Mouse (Mus musculus) thymus, postnatal 4 days (tissue): Measurements from ENCODE around the gene Rps6kl1.

Experiments
- DNase-seq: peaks from one replicate; pipeline ENCODE4 v3.0.0; 2021

Gene Rps6kl1

DNA sequence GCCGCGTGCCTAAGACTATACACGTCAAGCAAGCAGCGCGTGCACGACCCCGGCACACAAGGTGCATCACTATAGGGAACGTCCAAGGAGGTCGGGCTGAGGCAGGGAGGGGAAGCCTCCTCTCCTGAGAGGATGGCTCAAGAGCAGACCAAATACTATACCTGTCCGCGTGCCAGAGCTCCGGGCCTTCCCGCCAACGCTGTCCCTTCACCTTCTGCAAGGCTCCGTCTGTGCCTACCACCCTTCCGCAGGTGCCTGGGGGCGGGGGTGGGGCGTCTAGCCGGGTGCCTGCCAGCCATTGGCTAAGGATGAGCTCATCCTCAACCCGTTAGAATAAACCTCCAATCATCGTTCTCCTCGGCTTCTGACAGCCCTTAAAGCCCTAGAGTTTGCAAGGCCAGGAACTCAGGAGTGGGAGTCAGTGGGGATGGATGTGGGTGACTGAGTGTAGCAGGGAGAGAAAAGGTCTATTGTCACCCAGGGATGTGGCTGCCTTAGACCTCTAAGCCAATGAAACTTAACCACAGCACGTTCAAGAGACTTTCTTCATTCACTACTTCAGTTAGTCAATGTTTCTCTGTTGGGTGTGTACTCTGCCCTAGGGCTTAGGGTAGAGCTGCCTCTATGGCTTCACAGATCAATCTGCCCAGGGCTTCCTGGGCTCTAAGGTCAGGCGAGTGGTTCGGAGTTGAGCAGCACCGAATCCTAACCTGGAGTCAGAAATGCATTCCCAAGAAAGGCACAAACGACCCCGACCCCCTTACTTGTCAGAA, at the start of gene Rps6kl1:
Gene Rps6kl1 (minus strand): TSS at position 263 of the 773 bp plus-strand sequence.
- peak; percentile 83 for DNase-seq

DNA sequence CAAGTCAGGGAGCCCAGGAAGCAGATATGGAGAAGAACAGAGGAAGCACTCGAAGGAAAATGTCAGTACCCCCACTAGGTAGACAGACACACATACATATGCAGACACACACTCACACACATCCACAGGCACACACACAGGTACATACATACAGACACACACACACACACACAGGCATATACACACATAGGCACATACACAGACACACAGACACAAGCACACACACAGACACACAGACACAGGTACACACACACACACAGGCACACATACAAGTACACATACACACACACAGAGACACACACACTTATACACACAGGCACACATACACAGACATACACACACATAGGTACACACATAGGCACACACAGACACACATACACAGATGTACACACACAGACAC, 48.9 kb upstream of the Rps6kl1 start:
- DNase-seq: no peak

DNA sequence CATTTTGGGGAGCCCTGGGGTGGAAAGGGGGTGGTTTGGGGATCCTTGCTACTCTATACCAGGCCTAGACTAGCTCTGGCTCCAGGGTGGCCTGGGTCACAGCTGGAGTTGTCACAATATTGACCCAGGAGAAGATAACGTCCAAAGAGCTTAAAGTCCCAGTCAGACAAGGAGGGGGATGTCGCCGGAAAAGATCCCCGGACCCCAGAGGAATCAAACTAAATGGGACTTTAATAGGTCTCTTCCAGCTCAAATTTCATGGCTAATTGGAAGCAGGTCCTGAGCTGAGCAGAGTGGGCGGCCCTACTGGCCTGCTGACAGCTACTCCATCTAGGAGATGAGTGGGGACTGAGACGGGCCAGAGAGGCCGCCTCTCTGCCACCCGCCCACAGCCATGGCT, 46.9 kb upstream of the Rps6kl1 start:
- DNase-seq: no peak

DNA sequence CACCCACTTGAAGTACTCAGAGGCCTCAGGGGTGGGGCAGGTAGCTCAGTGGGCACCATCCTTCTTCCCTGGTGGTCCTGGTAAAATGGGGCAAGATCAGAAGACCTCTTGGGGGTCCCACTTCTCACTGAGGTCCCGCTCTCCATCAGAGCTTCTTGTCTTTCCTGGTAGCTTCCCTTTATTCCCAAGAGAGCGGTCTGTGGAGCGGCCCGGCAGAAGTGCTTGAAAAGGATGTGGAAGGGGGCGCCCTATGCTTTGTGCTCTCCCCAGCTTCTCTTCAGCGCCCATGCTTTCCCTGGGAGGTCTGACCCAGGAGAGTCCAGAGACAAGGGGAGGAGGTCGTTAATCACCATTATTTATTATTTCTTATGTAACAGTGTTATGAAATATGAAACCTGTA, 46.3 kb upstream of the Rps6kl1 start:
- no peak for DNase-seq

DNA sequence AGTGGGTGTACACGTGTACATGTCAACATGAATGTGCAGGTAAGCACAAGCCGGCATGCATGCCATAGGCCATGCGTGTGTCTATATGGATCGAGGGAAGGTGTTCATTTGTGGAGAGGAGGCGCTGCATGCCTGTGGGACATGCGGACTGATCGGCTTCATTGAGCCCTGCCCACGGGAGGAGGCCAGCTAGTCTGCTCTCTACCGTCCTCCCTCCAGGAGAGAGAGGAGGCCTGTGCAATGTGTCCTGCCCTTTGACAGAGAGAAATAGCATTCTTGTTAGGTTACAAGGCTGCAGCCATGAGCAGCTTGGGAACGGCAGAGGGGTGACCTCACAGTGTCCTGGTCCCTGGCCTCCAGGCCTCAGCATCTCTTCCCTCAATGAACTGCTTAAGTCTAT, 45.1 kb upstream of the Rps6kl1 start:
- no peak for DNase-seq

DNA sequence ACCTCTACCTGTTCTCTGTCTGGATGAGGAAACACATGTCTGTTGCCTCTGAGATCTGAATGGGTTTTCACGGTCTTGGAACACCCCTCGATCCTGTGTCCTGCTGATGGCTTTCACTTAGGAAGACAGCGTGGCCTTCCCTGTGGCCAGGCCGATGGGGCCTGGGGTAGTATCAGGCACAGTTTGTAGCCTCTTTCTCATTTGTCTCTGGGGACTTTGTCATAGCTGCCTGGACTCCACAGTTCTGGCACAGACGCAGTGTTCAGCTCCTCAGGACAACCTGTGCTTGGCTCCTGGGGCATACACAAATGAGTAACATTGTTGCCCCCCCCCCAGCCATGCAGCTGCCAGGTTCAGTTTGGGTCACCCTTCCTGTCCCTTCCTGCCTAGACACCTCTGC, 44.0 kb upstream of the Rps6kl1 start:
- DNase-seq: no peak

DNA sequence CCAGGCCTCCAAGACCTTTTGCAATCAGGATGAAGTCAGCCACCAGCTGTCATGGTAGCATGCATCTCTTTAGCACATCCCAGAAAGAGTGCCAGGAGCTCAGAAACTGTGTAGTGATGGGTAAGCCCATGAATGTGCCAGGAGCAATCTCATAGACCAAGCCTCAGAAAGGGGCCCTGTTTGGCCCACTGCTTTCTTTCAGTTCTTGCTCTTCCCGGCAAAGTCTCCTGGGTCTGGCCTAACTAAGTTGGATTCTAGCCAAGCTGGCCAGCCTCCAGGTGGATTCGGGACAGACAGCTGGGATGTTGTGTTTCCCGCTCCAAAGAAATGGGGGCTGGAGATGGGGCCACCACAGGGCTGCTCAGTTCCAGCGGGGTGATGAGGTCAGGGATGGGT, 43.6 kb upstream of the Rps6kl1 start:
- DNase-seq: peak; percentile 15

DNA sequence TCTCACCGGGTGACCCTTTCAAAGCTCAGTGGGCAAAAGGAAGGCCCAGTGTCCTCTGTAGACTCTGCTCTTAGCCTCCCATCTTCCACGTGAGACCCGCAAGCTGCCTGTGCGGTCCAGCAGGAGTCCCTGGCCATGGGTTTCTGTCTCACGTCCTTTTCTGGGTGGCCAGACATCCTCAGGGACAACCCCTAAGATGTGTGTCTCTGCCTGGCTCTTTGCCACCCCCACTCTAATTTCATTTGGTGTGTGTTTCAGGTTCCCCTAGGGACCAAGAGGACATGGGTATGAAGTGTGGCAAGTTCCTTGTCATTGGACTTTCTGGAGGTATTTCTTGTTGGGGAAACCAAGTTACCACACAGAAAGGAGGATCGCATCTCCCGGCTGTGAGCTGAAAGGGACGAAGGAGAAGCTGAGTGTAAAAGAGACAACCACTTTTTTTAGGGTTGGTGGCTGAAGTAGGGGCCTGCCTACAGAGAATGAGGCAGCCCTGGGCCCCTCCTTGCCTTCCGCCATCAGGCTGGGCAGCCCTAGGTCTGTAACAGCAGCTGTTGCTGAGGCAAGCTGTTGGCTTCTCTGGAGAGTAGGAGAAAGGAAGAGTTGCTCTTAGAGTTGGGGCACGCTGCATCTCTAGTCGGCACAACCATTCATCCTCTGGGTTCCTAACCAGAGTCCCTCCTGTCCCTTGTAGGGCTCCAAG, 43.0 kb upstream of the Rps6kl1 start:
- DNase-seq: peak; percentile 11

DNA sequence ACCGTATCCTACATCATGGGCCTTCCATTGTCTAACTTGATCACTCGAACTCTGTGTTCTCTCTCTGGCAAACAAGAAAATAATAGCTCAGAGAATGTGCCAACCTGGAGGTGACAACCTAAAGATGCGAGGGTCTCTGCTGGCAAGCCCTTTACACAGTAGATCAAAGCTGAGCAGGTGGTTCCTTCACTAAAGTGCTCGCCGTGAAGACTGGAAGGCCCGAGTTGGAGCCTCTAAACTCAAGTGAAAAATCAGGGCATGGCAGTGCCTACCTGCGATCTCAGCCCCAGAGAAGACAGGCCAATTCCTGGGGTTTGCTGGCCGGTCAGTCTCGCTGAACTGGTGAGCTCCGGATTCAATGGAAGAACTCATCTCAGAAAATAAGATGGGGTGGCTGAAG, 42.1 kb upstream of the Rps6kl1 start:
- DNase-seq: peak; percentile 42

DNA sequence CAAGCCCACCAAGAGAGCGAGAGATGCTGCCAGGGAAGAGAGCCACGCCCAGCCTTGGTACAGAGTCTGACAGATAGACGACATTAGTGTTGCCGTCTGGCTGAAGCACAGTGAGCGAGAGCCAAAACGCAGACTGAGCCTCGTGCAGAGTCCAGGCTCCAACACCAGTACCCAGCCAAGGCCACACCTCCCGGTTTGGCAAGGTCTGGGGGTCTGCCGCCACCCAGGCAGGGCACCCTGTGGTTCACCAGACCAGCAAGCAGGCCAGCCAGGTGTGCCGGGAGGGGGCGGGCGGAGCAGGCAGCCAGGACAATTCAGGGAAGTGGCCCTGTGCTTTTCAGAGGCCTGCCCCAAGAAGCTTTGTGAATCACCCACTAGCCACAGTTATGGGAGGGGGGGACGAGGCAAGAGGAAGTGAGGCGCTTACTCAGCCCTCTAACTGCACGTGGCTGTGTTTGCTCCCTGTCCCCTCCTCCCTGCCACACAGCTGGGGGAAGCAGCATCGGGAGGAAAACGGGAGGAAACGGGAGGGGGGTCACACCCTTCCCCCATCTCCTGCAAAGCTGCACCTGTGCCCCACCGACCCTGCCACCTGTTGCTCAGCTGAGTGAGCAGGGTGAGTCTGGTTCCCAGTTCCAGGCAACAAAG, 41.5 kb upstream of the Rps6kl1 start:
- peak; percentile 66 for DNase-seq

DNA sequence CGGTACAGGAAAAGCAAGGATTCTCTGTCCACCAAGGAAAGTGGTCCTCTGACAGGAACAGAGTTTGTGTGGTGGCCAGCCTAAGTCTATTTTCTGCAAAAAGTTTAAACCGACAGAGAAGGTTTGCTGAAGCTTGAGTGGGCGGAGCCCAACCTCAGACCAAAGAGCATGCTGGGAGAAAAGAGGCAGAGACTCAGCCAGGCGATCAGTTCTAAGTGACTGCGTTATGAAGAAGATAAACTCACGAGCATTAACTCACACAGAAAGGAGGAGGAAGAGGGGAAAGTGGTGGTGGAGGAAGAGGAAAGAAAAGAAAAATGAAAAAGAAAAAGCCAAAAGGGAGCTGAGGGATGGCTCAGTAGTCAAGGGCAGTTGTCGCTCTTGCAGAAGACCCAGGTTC, 39.2 kb upstream of the Rps6kl1 start:
- DNase-seq: no peak

DNA sequence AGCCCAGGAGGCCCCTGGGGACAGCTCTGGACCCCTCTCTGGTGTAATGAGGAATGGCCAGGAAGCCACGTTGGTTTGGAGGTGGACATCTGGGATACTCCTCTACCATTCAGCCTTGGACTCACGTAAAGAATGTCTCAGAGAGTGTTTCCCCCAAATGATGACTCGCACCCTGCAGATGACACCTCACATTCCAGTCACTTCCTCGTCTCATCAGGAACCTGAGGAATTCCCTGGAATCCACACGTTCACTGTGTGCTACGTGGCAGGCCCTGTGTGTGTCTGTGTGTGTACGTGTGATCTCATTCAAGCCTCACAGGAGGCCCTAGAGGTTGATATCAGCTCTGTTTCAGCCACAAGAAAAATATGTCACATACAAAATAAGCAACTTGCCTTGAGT, 35.3 kb upstream of the Rps6kl1 start:
- DNase-seq: no peak

DNA sequence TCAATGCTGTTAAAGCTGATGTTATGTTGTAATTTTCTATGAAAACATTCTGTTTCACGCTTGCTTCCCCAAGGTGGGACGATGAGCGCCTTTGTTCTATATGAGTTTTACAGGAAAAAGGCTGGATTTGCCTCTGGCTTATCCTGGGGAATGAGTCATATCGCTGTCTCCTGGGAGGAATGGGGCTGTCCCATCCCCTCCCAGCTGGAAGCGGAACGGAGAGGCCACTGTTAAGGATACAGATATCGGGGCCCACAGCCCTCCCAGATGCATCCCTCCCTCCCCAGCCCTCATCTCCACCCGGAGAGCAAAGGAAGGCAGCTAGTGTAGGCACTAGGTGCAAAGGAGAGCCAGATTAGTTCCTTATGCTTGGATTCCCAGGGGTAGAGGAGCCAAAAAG, 34.7 kb upstream of the Rps6kl1 start:
- DNase-seq: no peak

DNA sequence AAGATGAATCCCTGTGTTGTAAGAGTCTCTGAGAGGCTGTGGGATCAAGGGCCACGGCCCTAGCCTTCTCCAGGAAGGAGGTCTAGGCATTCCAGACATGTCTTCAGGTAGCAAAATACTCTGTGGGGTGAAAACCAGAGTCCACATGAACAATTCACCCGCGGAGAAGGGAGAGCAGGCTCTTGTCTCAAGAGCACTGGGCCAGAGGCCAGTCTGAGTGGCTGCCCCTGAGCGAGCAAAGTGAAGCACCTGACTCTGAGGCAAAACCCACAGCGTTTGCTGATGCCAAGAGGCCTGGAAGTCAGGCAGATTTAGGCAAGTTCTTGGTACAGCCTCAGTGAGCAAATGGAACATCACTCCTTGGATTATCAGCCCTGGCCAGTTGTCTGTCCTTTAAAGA, 33.1 kb upstream of the Rps6kl1 start:
- no peak for DNase-seq

DNA sequence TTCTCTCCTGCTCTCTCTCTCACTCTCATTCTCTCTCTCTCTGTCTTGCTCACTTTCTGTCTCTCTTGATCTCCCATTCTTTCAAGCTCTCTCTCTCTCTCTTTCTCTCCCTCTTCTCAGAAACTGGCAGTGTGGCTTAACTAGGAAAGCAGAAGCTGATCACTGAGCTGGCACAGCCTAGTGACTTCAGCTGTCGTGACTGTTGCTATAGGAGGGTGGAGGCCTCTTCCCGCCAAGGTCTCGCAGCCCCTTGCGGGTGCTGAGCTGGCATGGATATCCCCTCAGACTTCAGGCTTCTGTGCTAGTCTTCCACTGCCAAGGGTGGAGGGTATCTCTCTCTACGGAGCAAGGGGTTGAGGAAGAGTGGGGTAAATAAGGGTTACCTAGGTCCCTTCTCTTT, 31.8 kb upstream of the Rps6kl1 start:
- no peak for DNase-seq

DNA sequence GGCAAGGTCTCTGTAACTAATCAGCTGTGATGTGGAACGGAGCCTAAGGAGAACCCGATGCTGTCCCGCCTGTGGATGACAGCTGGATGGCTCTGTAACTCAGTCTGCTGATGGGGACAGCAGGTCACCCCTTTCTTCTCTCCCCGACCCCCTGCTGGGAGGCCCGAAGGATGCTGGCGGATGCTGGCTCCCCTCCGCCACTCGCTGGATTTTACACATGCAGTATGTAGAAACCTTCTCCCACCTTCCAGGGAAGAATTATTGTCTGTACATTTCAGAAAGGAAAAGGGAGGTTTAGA, 31.2 kb upstream of the Rps6kl1 start:
- peak; percentile 17 for DNase-seq

DNA sequence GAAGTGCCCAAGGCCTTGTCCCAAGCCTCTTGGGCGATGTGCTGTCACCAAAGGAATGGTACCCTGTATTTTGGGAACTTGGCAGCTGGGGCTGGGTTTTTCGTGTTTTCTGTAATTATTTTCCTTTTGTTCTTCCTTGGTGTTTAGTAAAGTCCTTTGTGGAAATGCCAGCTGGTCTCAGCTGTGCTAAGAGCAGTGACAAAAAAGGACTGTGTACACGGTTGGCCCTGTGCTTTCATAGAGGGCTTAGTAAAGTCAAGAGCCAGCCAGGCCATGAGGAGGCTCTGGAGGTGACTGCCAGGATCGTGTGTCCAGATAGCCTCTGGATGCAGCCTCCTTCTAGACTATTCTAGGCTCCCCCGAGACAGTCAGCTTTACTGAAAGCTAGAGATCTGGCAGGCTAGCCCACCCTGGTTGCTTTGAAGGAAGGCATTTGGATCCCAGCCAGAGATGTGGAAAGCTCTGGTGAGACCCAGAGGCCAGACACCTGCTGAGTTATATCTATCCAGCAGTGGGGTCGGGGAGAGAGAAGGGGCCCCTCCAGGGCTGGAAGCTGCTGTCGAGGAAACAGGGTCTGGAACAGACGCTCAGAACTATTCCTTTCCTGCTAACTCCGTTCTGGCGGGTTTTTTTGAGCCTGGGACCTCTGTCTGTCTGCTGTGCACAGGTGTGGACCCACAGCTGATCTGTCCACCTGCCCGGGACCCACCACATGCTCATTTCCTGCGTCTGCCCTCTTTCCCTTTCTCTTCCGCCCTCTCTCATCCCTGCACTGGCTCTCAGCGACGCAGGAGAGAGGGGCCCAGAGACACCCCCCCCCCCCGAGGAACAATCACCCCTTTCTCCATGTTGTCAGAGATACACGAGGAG, 30.6 kb upstream of the Rps6kl1 start:
- peak; percentile 17 for DNase-seq

DNA sequence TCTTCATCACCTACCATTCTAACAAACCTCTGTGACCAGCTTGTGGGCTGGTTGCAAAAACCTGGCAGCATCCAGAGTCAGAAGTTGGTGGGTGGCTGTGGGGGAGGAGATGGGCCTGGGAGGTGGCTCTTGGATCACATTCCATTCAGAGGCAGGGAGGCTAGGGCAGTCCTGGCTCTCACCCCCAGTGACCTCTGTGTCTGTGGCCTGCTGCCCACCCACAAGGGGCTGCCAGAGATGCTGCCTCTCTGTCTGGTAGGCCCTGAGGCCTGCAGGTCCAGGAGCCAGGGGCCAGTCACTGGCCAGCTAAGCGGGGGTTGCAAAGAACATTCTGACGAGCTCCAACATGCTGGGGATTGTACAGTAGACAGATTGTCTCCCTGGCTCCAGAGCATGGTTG, 27.2 kb upstream of the Rps6kl1 start:
- peak; percentile 8 for DNase-seq

DNA sequence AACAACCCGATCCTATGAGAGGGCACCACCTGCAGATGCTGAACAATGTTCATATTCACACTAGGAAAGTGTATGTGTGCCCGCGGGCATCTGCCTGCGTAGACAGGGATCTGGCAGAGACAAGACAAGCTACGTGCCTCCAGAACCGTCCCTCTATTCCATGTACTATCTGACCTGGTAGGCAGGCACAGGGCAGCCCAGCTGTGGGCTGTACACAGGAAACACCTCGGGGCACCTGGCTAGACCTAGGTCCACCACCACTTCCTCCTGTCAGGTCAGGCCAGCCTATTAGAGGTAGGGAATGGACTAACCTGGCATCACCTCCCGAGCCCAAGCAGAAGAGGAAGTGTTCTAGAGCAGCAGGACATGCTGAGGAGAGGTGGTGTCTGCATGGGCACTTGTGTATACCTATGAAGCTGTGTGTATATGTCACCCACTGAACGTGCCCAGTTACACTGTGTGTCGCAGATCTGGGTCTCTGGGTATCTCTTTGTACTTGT, 26.7 kb upstream of the Rps6kl1 start, which contains the start of gene Pgf:
Gene Pgf (minus strand): TSS at position 51 of the 500 bp plus-strand sequence.
- peak; percentile 7 for DNase-seq

DNA sequence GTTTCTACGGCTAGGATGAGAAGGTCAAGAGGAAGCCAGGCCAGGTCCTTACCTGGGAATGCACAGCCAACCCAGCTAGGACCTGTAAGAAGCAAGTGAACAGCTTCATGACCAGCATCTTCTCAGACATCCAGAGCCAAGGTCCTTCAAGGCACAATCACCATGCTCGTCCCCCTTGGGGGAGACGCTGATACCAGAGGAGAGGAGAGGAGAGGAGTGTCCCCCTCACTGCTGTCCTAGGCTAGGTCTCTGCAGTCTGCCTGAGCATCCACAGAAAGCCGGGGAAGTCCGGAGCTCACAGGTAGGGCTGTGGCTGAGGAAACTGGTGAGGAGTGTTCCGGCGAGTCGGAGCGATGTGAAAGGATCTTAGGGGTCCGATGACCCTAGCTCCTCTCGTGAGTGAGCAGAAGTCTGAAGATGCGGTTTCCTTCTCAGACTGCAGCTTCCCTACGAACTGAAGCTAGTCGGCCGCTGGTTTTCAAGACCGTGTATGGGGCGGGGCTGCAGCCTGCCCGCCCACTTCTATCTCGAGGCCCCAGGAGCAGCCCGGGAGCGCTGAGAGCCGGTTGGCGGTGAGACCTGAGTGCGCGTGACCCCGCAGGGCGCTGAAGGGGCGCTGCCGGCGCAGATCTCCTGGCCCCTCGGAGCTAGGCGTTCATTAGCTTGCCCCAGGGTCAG, 25.9 kb upstream of the Rps6kl1 start:
- peak; percentile 73 for DNase-seq

DNA sequence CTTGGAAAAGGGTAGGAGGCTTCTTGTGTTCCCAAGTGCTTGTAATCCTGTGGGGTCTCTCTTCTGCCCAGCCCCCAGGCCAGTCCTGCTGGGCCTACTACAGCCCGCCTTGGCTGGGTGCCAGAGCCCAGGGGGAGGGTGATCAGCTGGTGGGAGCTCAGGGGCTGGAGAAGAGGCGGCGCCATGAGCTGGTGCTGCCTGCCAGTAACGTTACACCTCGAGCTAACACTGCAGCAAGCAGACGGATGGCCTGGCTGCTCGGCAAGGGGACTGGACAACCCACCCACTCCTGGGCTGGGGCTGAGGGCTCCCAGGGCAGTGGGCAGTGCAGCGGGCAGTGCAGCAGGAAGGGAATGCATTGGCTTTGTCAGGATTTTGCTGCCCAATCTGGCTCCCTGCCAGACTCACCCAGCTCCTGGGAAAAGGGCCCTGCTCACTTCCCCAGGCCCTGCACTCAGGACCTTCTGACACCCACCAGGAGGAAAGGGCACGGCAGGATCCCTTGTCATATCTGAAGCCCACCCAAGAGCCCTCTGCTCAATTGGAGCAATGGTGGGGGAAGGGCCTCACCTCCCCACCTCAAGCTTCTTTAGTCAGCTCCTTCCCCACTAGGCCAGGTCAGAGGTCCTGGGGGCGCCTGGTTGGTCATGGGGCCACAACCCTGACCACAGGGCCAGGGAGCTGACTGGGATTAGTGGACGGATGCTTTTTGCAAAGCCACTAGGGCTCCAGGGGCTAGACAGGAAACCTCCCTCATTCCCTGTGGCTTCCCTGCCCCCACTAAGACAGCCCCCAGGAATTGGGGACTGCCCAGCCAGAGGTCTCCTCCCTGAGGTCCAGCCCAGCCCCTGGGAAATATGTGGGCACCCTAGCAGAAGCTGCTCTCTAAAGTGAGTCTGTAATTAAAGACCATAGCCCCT, 25.1 kb upstream of the Rps6kl1 start:
- peak; percentile 9 for DNase-seq
